Mouse (Mus musculus): ENCODE data around the gene Gipc1.

The Gipc1 gene

DNA sequence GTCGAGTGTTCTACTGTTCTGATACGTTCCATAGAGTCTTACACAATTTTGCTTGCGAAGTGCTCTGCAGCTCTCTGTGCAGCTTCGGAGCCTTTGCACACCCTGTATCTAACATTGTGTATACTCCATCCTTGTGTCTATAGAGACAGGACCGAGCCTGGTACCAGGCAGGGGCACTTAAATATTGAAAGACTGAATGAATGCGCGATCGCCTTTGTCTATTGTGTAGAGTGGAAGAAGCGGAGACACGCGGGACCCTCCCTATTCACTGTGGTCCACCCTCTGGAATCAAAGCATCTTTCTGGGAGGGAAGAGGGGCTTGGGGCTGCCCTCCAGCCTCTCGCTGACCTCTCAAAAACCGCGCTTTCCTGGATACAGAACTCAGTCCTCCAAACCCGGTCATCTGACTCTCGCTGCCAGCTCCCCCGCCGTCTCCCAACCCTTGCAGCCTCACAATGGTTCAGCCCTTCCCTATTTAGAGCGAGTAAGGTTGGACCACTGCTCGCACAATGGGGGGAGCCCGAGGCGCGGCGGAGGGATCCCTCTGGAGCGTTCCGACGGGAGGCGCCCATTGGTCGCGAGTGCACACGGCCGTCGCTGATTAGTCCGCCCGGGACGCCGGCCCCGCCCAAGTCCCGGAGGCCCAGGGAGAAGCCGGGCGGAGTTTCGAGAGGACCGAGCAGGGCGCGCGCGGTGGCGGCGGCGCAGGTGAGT is at the start of gene Gipc1:
Gipc1 (plus strand) TSS at position 648 of the 714 bp plus-strand sequence.
- DNase-seq (ENCODE audit: low read depth, low spot score) = peak; percentile 96

DNA sequence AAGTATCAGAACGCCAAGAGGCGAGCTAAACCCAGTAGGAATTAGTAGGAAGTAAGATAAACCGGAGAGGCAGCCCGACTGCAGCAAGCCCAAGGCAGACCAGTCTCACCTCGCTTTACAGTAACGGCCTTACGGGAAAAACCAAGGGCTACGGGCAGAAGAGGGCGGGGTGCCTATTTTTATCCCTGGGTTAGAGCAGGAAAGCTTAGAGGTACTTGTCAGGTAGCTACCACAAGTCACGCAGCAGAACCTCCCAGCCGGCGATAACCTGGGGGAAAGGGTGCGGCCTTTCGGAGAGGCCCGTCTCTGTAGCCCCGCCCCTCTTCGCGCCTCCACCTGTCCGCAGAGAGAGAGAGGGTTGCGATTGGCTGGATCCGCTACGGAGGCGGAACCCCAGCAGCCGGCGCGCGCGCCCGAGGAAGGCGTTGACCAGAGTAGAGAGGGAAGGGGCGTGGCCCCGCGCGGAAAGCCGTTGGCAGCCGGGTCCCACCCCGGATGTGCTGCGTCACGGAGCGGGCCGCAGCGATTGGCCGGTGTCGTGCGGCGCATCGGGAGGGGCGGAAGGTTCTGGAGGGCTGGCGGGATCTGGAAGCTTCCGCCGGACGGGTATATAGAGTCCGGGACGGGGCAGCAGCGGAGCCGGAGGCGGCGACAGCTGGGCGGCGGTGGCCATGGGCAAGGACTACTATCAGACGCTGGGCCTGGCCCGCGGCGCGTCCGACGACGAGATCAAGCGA is 44.6 kb upstream of the Gipc1 start, which contains the start of the genes Tecr and Dnajb1:
Tecr (minus strand) TSS at position 311 of the 737 bp plus-strand sequence.
Dnajb1 (plus strand) TSS at position 533 of the 737 bp plus-strand sequence.
- peak; percentile 97 for DNase-seq (ENCODE audit: low read depth, low spot score)

DNA sequence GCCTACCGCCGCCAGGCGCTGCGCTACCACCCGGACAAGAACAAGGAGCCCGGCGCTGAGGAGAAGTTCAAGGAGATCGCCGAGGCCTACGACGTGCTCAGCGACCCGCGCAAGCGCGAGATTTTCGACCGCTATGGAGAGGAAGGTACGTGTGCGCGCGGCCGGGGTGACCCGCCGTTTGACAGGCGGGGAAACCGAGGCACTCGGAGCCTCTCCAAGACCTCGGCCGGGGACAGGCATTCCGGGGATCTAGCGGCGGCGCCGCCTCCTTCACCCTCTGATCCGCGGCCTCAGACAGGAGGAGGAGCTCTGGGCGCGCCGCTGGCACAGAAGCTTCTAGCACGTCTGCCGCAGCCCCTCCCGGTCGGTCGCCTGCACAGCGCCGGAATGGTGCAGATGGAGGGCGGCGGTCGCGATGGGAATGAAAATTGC is 44.1 kb upstream of the Gipc1 start:
- peak; percentile 50 for DNase-seq (ENCODE audit: low read depth, low spot score)

DNA sequence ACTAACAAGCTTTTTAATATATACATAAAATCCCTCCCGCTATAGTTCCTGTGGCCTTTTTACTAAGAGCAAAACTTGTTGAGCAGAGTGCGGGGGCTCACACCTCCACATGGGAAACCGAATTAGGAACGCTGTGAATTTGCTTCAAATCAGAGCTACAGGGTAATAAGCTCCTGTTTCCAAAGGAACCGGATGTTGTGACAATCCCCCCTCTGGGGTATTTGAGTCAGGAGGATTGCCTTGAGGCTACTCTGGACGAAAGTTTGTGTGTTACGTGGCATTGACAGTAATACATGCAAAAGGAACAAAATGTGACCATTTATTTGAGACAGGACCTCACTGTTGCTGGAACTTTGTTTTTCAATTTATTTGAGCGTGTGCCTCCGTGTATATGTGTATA is 43.4 kb upstream of the Gipc1 start:
- DNase-seq (ENCODE audit: low read depth, low spot score) = no peak

DNA sequence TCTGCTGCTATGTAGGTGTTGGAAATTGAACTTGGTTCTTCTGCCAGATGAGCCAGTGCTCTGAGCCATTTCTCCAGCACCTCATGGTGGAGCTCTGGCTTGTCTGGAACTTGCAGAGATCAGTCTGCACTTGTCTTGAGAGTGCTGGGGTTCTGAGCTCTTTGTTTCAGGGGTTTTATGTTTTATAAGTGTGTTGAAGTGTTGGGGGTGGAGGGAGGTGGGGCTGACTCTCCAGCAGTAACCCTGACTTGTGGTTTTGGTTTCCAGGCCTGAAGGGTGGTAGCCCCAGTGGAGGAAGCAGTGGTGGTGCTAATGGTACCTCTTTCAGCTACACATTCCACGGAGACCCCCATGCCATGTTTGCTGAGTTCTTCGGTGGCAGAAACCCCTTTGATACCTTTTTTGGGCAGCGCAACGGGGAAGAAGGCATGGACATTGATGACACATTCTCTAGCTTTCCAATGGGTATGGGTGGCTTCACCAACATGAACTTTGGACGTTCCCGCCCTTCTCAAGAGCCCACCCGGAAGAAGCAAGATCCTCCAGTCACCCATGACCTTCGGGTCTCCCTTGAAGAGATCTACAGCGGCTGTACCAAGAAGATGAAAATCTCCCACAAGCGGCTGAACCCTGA is 42.8 kb upstream of the Gipc1 start:
- no peak for DNase-seq (ENCODE audit: low read depth, low spot score)

DNA sequence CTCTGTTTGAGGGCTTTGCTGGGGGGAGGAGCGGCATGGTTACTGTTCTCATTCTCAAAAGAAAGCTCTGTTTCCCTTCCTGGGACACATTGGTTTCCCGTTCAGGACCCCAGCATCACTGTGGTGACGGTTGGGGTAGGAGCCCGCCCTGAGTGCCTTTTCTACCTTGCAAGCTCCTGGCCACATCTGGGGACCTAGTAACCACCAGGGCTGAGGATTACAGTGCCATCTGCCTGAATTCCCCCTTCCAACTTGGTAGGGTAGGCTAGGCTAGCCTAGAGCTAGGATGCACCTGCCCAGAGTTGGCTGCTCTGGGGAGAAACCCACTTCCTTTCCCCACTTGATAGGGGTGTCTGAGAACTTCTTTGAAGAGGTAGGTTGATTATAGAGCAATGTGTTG is 40.6 kb upstream of the Gipc1 start:
- no peak for DNase-seq (ENCODE audit: low read depth, low spot score)

DNA sequence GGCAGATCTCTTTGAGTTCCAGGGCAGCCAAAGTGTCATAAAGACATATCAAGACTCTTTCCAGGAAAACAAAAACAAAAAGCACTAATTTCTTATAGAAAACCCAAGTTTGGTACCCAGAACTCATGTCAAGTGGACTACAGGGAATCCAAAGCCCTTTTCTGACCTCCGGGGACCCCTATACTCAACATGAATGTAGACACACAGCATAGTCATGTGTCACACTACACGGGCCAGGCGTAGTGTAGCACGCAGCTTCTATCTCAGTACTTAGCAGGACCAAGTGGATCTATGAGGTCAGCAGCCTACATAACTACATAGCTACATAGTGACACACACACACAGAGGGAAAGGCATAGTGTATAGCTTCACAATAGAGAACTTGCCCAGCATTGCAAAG is 38.8 kb upstream of the Gipc1 start:
- DNase-seq (ENCODE audit: low read depth, low spot score) = no peak

DNA sequence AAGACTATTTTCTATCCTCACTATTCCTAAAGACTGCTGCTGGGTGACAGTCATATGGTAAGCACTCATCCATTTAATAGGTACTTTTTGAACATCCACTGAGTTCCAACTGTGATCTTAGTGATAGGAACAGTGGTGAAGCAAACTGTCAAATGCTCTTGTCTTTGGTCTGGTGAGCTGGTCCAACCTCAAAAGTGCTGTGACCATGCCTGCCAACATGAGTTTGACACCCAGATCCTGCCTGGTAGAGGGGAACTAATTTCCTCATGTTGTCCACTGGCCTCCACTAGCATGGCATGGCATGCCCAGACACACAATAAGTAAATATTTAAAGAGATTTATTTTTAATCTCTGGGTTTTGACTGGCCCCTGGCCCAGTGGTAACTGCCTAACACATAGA is 35.9 kb upstream of the Gipc1 start:
- DNase-seq (ENCODE audit: low read depth, low spot score) = no peak

DNA sequence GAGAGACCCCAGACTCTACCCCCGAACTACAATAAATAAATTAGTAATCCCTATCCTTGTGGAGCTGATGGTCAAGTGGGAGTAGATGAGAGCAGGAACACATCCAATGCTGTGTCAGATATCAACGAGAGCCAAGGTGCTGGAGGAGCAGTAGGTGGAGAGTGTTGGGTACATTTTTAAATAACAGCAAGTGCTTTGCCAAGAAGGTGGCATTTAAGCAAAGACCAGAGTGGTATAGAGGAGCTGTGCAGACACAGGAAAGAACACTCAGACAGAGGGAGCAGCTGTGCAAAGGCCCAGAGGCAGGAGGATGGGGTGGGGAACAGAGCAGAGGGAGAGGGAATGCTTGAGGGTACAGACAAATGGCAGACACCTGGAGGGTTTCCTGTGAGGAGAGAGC is 35.4 kb upstream of the Gipc1 start:
- DNase-seq (ENCODE audit: low read depth, low spot score) = no peak

DNA sequence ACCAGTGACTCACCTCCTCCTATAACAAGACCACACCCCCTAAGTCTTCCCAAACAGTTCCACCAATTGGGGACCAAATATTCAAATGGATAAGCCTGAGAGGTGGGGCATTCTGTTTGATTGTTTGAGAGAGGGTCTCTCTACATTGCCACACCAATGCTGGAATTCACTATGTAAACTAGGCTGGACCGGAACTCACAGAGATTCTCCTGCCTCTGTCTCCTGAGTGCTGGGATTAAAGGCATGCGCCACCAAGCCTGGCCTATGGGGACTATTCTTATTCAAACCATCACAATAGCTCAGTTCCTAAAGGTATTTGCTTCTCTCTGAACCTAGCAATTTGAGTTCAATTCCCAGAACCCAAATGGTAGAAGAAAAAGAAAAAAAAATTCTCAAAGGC is 33.9 kb upstream of the Gipc1 start:
- DNase-seq (ENCODE audit: low read depth, low spot score) = no peak

DNA sequence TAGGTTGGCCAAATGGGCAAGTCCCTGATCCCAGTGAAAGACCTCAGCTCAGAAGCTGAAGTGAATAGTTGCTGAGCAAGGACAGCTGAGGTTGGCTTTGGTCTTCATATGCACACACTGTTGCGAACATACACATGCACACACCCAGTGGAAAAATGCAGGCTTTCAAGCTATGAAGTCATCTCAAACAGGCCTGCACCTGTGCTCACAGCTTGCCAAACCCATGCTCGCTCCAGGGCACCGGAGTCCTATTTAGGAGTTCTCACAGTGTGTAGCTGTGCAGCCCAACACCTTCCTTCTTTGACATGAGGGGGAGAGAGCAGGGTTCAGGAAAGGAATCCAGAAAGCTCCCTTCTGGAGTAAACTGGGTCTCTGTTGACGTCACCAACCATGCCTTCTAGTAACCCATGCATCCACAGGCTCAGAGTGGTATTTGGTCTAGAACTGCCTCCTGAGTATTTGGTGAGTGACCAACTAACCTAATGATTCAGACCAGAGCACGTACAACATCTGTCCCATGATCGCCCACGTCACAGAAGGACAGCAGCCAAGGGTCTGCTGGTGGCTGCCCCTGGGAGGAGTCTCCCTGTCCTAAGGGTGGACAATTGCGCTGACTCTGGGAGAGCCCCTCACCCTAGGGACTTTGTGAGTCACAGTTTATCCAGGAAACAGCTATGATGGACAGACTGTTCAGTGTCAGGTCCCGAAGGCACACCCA is 32.8 kb upstream of the Gipc1 start:
- no peak for DNase-seq (ENCODE audit: low read depth, low spot score)

DNA sequence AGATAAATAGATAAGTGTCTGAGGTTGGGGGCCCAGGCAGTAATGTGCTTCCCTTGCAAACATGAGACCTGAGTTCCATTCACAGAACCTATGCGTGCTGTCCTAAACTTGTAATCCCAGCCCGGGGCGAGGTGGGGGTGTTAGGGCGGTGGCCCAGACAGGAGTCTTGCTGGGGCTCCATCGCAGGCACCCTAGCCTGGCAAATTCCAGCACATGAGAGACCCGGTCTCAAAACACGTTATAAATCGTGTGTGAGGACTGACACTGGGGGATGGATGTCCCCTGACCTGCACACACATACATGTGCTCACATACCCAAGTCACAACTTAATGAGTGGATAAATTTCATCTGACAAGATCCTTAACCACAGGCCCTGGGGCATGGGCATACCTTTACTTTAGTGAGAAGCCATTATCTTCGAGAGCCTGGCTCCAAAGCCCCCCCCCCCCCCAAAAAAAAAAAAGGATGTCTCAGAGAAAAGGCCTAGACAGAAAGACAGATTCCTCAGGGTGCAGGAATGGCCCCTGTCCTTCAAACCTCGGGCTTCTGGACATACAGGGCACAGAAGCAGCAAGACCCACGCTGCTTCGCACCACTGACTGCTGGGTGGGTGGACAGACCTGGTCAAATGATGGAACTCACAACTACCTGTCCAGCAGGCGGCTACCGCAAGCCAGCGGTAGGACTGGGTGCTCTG is 30.6 kb upstream of the Gipc1 start:
- DNase-seq (ENCODE audit: low read depth, low spot score) = no peak

DNA sequence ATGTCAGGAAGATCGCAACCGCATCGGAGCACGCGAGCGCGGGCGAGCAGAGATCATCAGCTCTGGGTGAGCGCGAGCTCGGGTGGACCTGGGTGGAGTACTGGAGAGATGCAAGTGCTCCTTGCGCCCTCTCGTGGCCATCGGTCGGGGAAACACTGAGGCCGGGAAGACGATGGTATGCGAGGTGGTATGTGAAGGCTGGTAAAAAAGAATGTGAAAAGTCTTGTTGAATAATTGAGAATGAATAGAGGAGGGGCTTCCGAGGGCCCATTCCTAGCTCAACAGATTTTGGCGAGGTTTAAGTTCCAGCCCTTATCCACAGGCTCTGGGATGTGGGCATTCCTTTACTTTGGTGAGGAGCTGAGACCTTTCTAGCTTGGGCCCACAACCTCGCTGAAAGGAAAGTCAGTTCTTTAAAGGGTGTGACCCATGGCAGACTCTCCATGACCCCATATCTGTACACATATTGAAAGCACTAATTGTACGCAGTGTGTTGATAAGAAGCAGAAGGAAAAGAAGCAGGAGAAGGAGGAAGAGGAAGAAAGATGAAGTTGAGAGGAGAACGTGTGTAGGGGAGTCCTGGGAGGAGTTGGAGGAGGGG is 30.0 kb upstream of the Gipc1 start:
- DNase-seq (ENCODE audit: low read depth, low spot score) = peak; percentile 60

DNA sequence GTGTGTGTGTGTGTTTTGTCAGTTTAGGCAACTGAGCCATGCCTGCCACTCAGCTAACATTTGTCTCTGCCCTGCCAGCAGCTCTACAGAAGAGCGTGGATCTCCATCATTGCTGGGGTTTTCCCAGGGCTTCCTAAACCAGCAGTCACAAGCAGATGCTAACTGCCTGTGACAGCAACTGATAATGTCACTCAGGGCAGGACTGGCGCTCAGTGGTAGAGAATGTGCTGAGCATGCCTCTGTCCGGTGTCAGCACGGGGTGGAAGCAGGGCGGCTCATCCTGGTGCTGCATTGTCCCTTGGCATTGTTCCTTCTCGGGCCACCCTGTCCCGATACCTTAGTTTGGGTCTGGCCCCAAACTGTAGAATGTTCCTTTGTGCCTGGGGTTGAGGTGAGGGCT is 28.9 kb upstream of the Gipc1 start:
- no peak for DNase-seq (ENCODE audit: low read depth, low spot score)

DNA sequence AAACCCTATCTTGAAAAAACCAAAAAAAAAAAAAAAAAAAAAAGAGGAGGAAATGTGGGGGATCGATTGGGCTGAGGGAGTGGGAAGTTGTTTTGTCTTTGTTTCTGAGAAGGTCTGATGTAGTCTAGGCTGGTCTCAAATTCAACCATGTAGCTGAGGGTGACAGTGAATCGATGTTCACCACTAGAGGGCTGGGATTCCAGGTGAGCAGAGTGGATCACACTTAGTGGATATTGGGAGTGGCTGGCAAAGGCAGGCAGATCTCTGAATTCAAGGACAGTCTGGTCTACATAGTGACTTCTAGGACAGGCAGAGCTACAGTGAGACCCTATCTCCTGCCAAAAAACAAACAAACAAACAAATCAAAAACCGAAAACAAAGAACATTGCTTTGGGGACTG is 27.7 kb upstream of the Gipc1 start:
- no peak for DNase-seq (ENCODE audit: low read depth, low spot score)

DNA sequence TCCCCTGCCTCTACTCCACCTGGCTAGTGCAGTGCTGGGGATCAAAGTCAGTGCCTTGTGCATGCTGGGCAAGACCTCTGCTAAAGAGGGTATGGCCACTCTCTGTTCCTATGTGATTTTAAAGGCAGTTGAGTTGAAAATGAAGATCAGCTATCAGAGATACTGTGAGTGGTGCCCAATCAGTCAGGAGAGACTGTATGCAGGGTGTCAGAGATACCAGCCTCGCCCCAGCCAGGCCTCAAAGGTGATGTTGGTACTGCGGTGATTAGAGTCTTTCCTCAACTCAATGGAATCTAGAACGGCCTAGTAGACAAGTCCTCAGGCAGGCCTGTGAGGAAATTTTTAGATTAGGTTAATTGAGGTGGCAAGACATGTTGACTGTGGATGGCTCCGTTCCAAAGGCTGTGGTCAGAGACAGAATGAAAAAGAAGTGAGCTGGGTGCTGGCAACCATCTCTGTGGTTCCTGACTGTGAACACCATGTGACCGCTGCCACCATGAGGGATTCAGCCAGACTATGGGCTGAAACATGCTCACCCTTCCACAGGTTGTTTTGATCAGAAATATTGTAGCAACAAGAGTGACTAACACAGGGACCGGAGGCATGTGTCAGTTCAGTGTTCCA is 26.7 kb upstream of the Gipc1 start:
- DNase-seq (ENCODE audit: low read depth, low spot score) = no peak

DNA sequence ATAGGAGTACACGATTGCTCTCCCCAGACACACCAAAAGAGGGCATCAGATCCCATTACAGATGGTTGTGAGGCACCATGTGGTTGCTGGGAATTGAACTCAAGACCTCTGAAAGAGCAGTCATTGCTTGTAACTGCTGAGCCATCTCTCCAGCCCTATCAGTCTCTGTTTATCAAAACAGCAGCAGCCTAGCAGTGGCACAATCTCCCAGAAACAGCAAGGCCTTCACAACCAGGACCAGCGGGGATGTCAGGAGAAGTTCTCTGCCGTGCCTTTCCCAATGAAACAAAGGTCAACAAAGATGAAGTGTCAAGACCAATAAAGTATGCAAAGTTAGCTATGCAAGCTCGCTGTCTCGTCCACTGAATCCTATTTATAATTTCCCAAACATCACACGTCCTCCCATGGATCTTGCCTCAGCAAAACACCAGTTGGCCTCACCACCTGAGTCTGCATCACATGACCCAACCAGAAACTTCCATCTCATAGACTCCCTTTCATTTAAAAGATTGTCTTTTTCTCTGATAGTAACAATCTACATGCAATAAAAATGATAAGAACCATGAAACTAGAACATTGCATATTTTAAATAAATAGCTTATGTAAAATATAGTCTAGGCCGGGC is 20.3 kb upstream of the Gipc1 start:
- DNase-seq (ENCODE audit: low read depth, low spot score) = no peak

DNA sequence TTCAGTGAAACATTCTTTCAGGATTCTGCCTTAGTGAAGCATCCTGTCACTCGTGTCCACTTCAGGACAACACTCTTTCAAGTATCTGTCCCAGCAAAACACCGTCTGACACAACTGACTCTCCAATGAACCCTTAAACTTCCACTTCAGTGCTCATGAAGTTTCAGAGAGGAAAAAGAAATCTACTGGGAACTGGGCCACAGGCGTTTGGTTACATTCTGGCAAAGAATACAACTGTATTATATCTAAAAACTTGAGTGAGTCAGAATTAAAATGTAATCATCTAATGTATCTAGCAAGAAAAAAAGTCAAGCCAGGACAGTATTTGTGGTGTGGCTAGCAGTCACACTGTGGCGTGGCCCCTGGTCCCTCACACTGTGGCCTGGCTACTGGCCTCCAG is 13.6 kb upstream of the Gipc1 start:
- no peak for DNase-seq (ENCODE audit: low read depth, low spot score)

DNA sequence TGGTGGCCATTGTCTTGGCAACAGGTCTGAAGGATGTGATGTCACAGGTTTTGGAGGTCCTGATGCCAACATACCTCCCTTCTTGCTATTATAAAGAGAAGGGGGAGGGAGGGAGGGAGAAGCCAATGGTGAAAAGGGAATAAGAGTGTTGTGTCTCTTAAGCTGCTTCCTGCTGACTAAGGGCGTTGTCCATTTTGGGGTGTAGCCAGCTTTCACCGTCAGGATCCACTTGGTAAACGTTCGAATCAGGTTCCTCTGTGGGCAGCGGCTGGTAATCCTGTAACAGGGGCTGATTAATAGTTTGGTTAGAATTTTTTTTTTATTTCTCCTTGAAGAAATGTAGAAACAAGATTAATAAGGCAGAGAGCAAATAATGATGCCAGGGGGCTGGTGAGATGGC is 12.8 kb upstream of the Gipc1 start:
- DNase-seq (ENCODE audit: low read depth, low spot score) = no peak

DNA sequence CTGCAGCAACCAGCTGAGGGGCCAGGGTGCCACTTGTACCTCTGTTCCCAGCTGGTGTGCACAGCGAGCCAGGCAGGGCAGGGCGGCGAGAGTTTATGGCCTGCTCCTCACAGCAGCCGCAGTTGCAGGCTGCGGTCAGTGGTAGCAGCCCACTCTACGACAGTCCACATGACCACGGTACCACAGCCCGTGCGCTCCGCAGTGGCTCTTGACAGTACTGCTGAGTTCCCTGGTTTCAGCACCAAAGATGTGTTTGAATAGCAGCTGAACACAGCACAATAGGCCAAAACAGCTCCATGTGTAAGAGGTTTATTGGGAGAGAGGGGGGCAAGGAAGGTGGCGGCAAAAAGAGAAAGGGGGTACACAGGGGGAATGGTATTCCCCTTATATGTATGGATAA is 5.0 kb upstream of the Gipc1 start:
- DNase-seq (ENCODE audit: low read depth, low spot score) = no peak
